Mouse (Mus musculus): ENCODE measurements at regions not wholly inside any gene's neighbourhood (a gene's known extent, or its start where the extent isn't known, plus 50 kb on each side); places are given as distances from the start of the nearest gene placed in this dataset.

DNA sequence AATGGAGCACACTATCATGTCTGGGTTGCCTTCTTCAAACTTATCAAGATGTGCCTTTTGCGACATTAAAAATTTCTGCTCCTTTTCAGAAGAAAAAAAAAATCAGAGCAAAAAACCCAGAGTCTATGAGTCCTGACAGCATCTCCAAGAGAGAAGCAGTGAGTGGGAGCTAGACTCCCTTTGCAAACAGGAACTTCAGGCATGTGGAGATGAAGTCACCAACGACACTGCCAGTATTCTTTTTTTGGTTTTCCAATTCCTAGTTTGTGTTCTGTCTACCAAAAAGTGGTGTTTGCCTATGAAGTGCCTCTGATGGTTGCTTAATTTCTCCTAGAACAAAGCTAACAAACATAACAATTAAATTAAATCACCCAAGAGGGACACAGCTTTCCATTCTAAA is 457.2 kb upstream of the Nr2f1 start:
- H3K4me1 ChIP-seq (ENCODE audit: control insufficient read depth, insufficient read depth, low read length): no peaks in the 10 kb centered on the region
- no peak for DNase-seq
- TF ChIP-seq POLR2A (IDR thresholded peaks at IDR 0.05; ENCODE audit: low read depth, low read length): no peak
- TF ChIP-seq CTCF (conservative IDR thresholded peaks at IDR 0.05; ENCODE audit: insufficient read depth, insufficient read length, low read depth, low read length): no peak
- H3K36me3 ChIP-seq (ENCODE audit: control insufficient read depth, insufficient read depth, low read length): no peaks in the 10 kb centered on the region
- no peak overlapping the region for H3K27ac ChIP-seq (ENCODE audit: insufficient read depth, low read depth, low read length)
- WGBS: 82% methylated on average over 2 of the region's 2 CpGs
- no peak overlapping the region for H3K4me3 ChIP-seq (ENCODE audit: insufficient read depth, low read depth, low read length)
- H3K27me3 ChIP-seq (replicated peaks; ENCODE audit: control insufficient read depth, insufficient read depth, low read length): no peaks in the 10 kb centered on the region

DNA sequence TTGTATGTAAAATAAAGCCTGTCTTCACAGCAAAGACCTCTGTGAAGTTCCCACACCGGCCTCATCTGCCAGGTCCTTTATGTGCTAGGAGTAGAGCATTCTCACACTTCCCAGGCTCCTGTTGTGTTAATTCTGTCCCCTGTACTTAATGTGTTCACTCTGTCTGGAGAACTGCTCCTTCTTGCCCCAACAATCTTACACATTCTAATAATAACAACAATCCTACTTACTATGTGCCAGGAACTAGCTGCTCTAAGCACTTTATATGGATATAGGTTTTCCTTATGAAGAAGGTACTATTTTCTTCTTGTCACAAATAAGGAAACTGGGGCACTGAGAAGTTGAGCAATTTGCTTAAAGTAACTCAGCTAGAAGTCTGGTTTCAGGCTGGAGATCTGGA is 456.6 kb upstream of the Nr2f1 start:
- H3K27ac ChIP-seq (ENCODE audit: insufficient read depth, low read depth, low read length): no peak overlapping the region
- H3K36me3 ChIP-seq (ENCODE audit: control insufficient read depth, insufficient read depth, low read length): no peaks in the 10 kb centered on the region
- no peak overlapping the region for H3K4me3 ChIP-seq (ENCODE audit: insufficient read depth, low read depth, low read length)
- H3K27me3 ChIP-seq (replicated peaks; ENCODE audit: control insufficient read depth, insufficient read depth, low read length): no peaks in the 10 kb centered on the region
- TF ChIP-seq POLR2A (IDR thresholded peaks at IDR 0.05; ENCODE audit: low read depth, low read length) (no peak), CTCF (conservative IDR thresholded peaks at IDR 0.05; ENCODE audit: insufficient read depth, insufficient read length, low read depth, low read length) (no peak)
- no peak for DNase-seq
- WGBS: 93% methylated on average over 1 of the region's 1 CpGs
- H3K4me1 ChIP-seq (ENCODE audit: control insufficient read depth, insufficient read depth, low read length): no peaks in the 10 kb centered on the region

DNA sequence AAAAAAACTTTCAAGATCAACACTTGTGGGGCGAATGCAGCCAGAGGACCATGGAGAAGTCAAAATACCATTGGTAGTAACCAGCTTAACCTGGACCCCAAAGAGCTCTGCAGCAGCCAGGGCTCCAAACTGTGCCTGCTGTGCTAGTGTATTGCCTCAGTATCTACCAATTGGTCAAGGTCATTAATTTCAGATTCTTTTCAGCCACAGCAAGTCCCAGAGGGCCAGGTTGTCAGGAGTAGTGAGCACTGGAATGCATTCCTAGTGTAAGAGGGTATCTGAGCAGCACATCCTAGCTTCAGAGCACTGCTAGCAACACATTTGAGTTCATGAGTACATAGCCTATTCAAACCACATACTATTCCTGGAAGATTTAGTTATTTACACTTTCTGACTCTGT is 451.3 kb upstream of the Nr2f1 start:
- 88% methylated on average over 1 of the region's 1 CpGs for WGBS
- no peak overlapping the region for H3K27ac ChIP-seq (ENCODE audit: insufficient read depth, low read depth, low read length)
- H3K27me3 ChIP-seq (replicated peaks; ENCODE audit: control insufficient read depth, insufficient read depth, low read length): no peaks in the 10 kb centered on the region
- H3K36me3 ChIP-seq (ENCODE audit: control insufficient read depth, insufficient read depth, low read length): no peaks in the 10 kb centered on the region
- H3K4me3 ChIP-seq (ENCODE audit: insufficient read depth, low read depth, low read length): no peak overlapping the region
- TF ChIP-seq CTCF (conservative IDR thresholded peaks at IDR 0.05; ENCODE audit: insufficient read depth, insufficient read length, low read depth, low read length) (no peak), POLR2A (IDR thresholded peaks at IDR 0.05; ENCODE audit: low read depth, low read length) (no peak)
- H3K4me1 ChIP-seq (ENCODE audit: control insufficient read depth, insufficient read depth, low read length): no peaks in the 10 kb centered on the region
- no peak for DNase-seq

DNA sequence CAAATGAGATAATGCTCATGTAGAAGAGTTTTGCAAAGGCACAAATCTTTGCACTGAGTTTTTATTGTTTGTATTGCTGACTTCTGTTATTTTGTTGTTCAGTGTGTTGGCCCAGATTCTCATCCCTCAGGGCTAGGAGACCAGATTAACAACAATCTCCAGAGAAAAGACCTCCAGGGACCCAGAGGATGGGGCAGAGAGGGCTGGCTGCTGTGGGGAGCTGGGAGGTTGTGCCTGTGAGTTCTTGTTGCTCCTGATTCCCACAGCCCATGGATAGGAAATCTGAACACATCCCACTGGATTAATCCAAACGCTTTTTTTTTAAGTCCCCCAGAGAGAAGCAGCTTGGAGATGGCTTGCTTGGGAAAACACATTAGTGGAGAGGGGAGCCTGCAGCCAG is 445.0 kb upstream of the Nr2f1 start:
- Histone ChIP-seq H3K27me3 (replicated peaks; ENCODE audit: control insufficient read depth, insufficient read depth, low read length) (no peaks in the 10 kb centered on the region), H3K36me3 (ENCODE audit: control insufficient read depth, insufficient read depth, low read length) (no peaks in the 10 kb centered on the region), H3K27ac (ENCODE audit: insufficient read depth, low read depth, low read length) (no peak overlapping the region), H3K4me3 (ENCODE audit: insufficient read depth, low read depth, low read length) (no peak overlapping the region), H3K4me1 (ENCODE audit: control insufficient read depth, insufficient read depth, low read length) (no peaks in the 10 kb centered on the region)
- no peak for TF ChIP-seq POLR2A (IDR thresholded peaks at IDR 0.05; ENCODE audit: low read depth, low read length)
- TF ChIP-seq CTCF (conservative IDR thresholded peaks at IDR 0.05; ENCODE audit: insufficient read depth, insufficient read length, low read depth, low read length): no peak
- DNase-seq: no peak
- 29% methylated on average over 1 of the region's 1 CpGs for WGBS

- Histone ChIP-seq H3K27ac (ENCODE audit: insufficient read depth, low read depth, low read length) (no peak overlapping the region), H3K36me3 (ENCODE audit: control insufficient read depth, insufficient read depth, low read length) (no peaks in the 10 kb centered on the region), H3K4me3 (ENCODE audit: insufficient read depth, low read depth, low read length) (no peak overlapping the region), H3K27me3 (replicated peaks; ENCODE audit: control insufficient read depth, insufficient read depth, low read length) (no peaks in the 10 kb centered on the region), H3K4me1 (ENCODE audit: control insufficient read depth, insufficient read depth, low read length) (no peaks in the 10 kb centered on the region)
- 19% methylated on average over 3 of the region's 3 CpGs for WGBS
- TF ChIP-seq POLR2A (IDR thresholded peaks at IDR 0.05; ENCODE audit: low read depth, low read length): no peak
- TF ChIP-seq CTCF (conservative IDR thresholded peaks at IDR 0.05; ENCODE audit: insufficient read depth, insufficient read length, low read depth, low read length): no peak
- DNase-seq: no peak
These were observed 443.5 kb upstream of the Nr2f1 start for GRCm38 (mm10) chr13:78643023-78643422.

DNA sequence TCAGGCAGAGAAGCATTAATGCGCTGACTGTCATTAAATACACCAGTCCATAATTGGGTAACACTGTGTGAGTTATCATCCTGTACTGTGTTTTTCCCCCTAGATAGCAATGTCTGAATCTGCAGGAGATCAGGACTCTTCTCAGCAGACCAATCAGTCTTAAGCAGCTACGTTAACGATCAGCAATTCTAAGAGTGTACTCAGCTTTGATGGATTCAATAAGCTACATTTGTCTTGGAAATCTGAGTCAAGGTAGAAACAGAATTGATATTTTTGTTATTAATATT is 442.8 kb upstream of the Nr2f1 start:
- no peaks in the 10 kb centered on the region for H3K4me1 ChIP-seq (ENCODE audit: control insufficient read depth, insufficient read depth, low read length)
- no peak for TF ChIP-seq POLR2A (IDR thresholded peaks at IDR 0.05; ENCODE audit: low read depth, low read length)
- no peak for TF ChIP-seq CTCF (conservative IDR thresholded peaks at IDR 0.05; ENCODE audit: insufficient read depth, insufficient read length, low read depth, low read length)

GRCm38 (mm10) chr13:78641687-78642442 is 442.3 kb upstream of the Nr2f1 start:
- no peaks in the 10 kb centered on the region for H3K36me3 ChIP-seq (ENCODE audit: control insufficient read depth, insufficient read depth, low read length)
- H3K4me3 ChIP-seq (ENCODE audit: insufficient read depth, low read depth, low read length): no peak overlapping the region
- no peaks in the 10 kb centered on the region for H3K27me3 ChIP-seq (replicated peaks; ENCODE audit: control insufficient read depth, insufficient read depth, low read length)
- TF ChIP-seq POLR2A (IDR thresholded peaks at IDR 0.05; ENCODE audit: low read depth, low read length) (no peak), CTCF (conservative IDR thresholded peaks at IDR 0.05; ENCODE audit: insufficient read depth, insufficient read length, low read depth, low read length) (no peak)
- DNase-seq: no peak
- WGBS: 80% methylated on average over 5 of the region's 5 CpGs
- H3K27ac ChIP-seq (ENCODE audit: insufficient read depth, low read depth, low read length): no peak overlapping the region
- no peaks in the 10 kb centered on the region for H3K4me1 ChIP-seq (ENCODE audit: control insufficient read depth, insufficient read depth, low read length)

More for the DNA sequence above, 442.8 kb upstream of the Nr2f1 start:
- no peaks in the 10 kb centered on the region for H3K27me3 ChIP-seq (replicated peaks; ENCODE audit: control insufficient read depth, insufficient read depth, low read length)
- no peak overlapping the region for H3K27ac ChIP-seq (ENCODE audit: insufficient read depth, low read depth, low read length)
- DNase-seq: no peak
- no peak overlapping the region for H3K4me3 ChIP-seq (ENCODE audit: insufficient read depth, low read depth, low read length)
- 96% methylated on average over 3 of the region's 3 CpGs for WGBS
- no peaks in the 10 kb centered on the region for H3K36me3 ChIP-seq (ENCODE audit: control insufficient read depth, insufficient read depth, low read length)
